Mouse (Mus musculus): ENCODE measurements at regions not wholly inside any gene's neighbourhood (a gene's known extent, or its start where the extent isn't known, plus 50 kb on each side); places are given as distances from the start of the nearest gene placed in this dataset.

DNA sequence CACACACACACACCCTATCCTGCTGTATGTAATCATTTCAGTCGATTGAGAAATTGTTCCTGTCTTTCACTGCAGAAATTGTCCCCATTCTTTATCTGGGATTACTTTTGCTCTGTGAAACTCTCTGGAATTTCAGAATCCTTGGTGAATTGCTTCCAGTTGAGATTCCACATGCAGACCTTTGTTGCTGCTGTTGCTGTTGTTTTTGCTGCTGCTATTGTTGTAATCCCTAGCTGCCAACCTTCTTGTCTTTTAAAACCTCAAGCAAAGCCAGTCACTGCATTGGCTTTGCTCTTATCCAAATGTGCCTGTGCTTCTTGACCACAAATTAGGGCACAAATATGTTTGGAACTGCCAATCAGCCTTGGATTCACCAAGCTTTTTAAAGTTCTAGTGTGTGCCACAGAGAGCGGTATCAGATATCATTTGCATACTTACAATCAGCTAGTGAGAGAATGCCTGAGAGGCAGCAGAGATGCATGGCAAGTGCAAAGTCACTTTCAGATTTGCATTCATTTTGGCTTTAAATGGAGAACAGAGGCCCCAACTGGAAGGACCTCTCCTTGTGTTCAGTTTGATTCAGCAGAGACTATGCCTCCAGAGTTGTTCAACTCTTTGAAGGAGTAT is 1187.0 kb upstream of the Map3k7 start:
- Histone ChIP-seq H3K4me2 (replicated peaks; ENCODE audit: low read depth, low read length) (no peak overlapping the region), H3K27me3 (ENCODE audit: control insufficient read depth, insufficient read depth, low read length) (no peaks in the 10 kb centered on the region), H3K9me3 (ENCODE audit: control insufficient read depth, low read length) (no peaks in the 10 kb centered on the region), H3K36me3 (ENCODE audit: control insufficient read depth, insufficient read depth, low read length) (no peaks in the 10 kb centered on the region), H3K27ac (ENCODE audit: low read depth, low read length) (no peak overlapping the region), H3K4me1 (ENCODE audit: control insufficient read depth, insufficient read depth, low read length) (no peaks in the 10 kb centered on the region), H3K4me3 (ENCODE audit: low read length) (no peak overlapping the region), H3K9ac (ENCODE audit: low read depth, low read length) (no peak overlapping the region)
- 88% methylated on average over 2 of the region's 2 CpGs for WGBS
- no peak for ATAC-seq (ENCODE audit: low FRiP score, low TSS enrichment)

- no peak for ATAC-seq (ENCODE audit: low FRiP score, low TSS enrichment)
- H3K27me3 ChIP-seq (ENCODE audit: control insufficient read depth, insufficient read depth, low read length): no peaks in the 10 kb centered on the region
- WGBS: 80% methylated on average over 2 of the region's 2 CpGs
Observed at GRCm38 (mm10) chr4:30781649-30782048, 1182.2 kb upstream of the Map3k7 start.

DNA sequence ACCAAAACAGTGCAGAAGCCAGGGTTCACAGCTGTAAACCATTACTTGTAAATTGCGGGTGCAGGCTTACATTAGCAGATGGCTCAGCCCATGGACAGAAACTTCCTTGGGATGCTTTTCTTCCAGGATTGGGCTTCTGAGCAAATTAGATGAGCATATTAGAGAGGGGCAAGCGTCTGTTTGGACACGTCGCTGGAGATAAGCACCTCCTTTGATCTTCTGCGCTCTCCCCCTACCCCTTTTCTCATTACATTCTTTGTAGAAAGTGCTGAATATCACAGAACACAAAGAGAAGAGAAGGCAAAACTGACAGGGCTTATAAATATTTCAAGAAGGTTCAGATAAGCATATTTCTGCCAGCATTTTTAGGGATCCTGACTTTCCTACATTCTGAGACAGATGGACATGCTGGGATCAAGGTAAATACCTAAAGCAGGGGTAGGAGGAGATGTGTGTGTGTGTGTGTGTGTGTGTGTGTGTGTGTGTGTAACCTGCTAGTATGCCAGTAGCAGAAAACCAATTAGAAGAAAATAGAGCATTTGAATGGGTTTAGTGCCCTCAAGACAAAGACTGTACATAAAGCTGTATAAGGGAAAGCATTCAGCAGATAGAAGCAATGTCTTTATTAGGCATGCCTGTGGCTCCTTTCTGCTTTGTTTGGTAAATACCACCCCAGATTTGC is 1173.8 kb upstream of the Map3k7 start:
- H3K4me3 ChIP-seq (ENCODE audit: low read length): no peak overlapping the region
- no peak for ATAC-seq (ENCODE audit: low FRiP score, low TSS enrichment)

More at GRCm38 (mm10) chr4:30781649-30782048, 1182.2 kb upstream of the Map3k7 start:
- no peaks in the 10 kb centered on the region for H3K9me3 ChIP-seq (ENCODE audit: control insufficient read depth, low read length)
- no peaks in the 10 kb centered on the region for H3K36me3 ChIP-seq (ENCODE audit: control insufficient read depth, insufficient read depth, low read length)
- H3K27ac ChIP-seq (ENCODE audit: low read depth, low read length): no peak overlapping the region
- H3K4me3 ChIP-seq (ENCODE audit: low read length): no peak overlapping the region
- H3K4me1 ChIP-seq (ENCODE audit: control insufficient read depth, insufficient read depth, low read length): no peaks in the 10 kb centered on the region
- H3K9ac ChIP-seq (ENCODE audit: low read depth, low read length): no peak overlapping the region
- no peak overlapping the region for H3K4me2 ChIP-seq (replicated peaks; ENCODE audit: low read depth, low read length)

DNA sequence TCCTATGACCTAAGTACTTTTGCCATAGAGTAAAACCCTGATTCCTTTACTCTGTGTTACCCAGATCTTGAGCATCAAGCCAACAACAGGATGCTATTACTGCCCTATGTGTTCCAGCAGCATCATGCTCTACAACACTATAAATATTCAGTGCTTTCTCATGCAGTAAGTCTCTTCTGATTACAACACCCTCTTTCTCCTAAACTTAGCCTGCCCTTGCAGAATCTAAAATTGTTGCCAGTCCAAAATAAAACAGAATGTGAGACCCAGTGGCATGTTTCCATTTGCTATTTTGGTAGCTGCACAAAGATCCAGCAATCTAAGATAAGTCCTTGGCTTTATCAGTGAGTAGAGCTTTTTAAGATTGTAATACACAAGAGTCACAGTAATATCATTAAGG is 1154.1 kb upstream of the Map3k7 start:
- H3K4me3 ChIP-seq (ENCODE audit: low read length): no peak overlapping the region
- no peak overlapping the region for H3K9ac ChIP-seq (ENCODE audit: low read depth, low read length)
- no peaks in the 10 kb centered on the region for H3K36me3 ChIP-seq (ENCODE audit: control insufficient read depth, insufficient read depth, low read length)
- ATAC-seq (ENCODE audit: low FRiP score, low TSS enrichment): no peak
- no peak overlapping the region for H3K4me2 ChIP-seq (replicated peaks; ENCODE audit: low read depth, low read length)
- no peaks in the 10 kb centered on the region for H3K4me1 ChIP-seq (ENCODE audit: control insufficient read depth, insufficient read depth, low read length)
- H3K27me3 ChIP-seq (ENCODE audit: control insufficient read depth, insufficient read depth, low read length): no peaks in the 10 kb centered on the region
- no peak overlapping the region for H3K27ac ChIP-seq (ENCODE audit: low read depth, low read length)
- no peaks in the 10 kb centered on the region for H3K9me3 ChIP-seq (ENCODE audit: control insufficient read depth, low read length)

More for the DNA sequence above, 1173.8 kb upstream of the Map3k7 start:
- Histone ChIP-seq H3K36me3 (ENCODE audit: control insufficient read depth, insufficient read depth, low read length) (no peaks in the 10 kb centered on the region), H3K4me1 (ENCODE audit: control insufficient read depth, insufficient read depth, low read length) (no peaks in the 10 kb centered on the region), H3K27me3 (ENCODE audit: control insufficient read depth, insufficient read depth, low read length) (no peaks in the 10 kb centered on the region), H3K4me2 (replicated peaks; ENCODE audit: low read depth, low read length) (no peak overlapping the region), H3K27ac (ENCODE audit: low read depth, low read length) (no peak overlapping the region), H3K9ac (ENCODE audit: low read depth, low read length) (no peak overlapping the region), H3K9me3 (ENCODE audit: control insufficient read depth, low read length) (no peaks in the 10 kb centered on the region)
- 50% methylated on average over 5 of the region's 5 CpGs for WGBS

DNA sequence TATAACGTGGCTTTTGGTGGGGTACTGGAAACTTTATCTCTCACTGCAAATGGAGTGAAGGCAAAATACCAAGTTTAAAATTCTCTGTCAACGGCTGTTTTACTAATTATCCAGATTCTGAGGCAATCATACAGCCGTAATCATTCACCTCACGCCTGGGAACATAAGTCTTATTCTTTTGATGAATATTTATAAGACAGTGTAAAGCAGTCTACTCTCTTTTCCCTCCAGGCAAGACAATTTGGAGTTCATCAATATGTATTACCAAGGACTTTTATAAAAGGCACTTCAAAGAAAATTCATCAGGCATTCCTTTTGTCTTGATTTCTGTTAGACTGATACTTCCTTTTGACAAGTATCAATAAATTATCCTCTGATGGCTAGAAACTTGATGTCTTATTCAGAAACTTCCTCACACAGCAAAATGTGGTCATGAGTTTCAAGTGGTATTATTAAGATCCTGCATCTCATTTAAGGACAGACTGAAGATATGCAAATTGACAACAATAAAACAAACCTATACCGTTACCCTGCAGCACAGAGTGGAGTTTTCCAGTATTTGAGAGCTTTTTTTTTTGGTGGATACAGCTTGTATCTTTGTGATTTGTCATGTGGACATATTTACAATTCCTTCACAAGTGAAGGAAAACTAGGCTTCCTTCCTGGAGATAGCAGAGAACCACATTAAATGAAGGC is 1108.4 kb upstream of the Map3k7 start:
- Histone ChIP-seq H3K36me3 (ENCODE audit: control insufficient read depth, insufficient read depth, low read length) (no peaks in the 10 kb centered on the region), H3K4me3 (ENCODE audit: low read length) (no peak overlapping the region)
- 70% methylated on average over 5 of the region's 5 CpGs for WGBS

DNA sequence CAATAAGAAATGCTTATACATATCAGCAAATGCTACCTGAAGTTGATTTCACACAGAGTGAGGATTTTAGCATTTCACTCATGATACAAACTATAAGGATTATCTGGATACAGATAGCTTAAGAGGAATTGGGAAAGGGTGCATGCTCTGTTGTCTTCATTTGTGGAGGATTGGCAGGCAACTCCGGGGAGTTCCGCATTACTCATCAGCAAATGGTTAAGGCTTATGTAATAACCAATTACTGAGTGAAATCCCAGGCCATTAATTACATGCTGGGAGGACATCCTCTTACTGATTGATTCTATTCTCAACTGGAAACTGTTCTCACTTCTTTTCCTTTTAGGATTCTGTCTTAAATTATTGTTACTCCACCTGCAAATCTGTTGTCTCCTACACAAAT is 1058.9 kb upstream of the Map3k7 start:
- Histone ChIP-seq H3K27me3 (ENCODE audit: control insufficient read depth, insufficient read depth, low read length) (no peaks in the 10 kb centered on the region), H3K4me3 (ENCODE audit: low read length) (no peak overlapping the region), H3K4me1 (ENCODE audit: control insufficient read depth, insufficient read depth, low read length) (no peaks in the 10 kb centered on the region), H3K27ac (ENCODE audit: low read depth, low read length) (no peak overlapping the region), H3K9me3 (ENCODE audit: control insufficient read depth, low read length) (no peaks in the 10 kb centered on the region), H3K9ac (ENCODE audit: low read depth, low read length) (no peak overlapping the region), H3K4me2 (replicated peaks; ENCODE audit: low read depth, low read length) (no peak overlapping the region), H3K36me3 (ENCODE audit: control insufficient read depth, insufficient read depth, low read length) (no peaks in the 10 kb centered on the region)
- WGBS: 89% methylated on average over 2 of the region's 2 CpGs
- ATAC-seq (ENCODE audit: low FRiP score, low TSS enrichment): no peak

More for the DNA sequence above, 1108.4 kb upstream of the Map3k7 start:
- Histone ChIP-seq H3K9me3 (ENCODE audit: control insufficient read depth, low read length) (no peaks in the 10 kb centered on the region), H3K27me3 (ENCODE audit: control insufficient read depth, insufficient read depth, low read length) (no peaks in the 10 kb centered on the region), H3K27ac (ENCODE audit: low read depth, low read length) (no peak overlapping the region), H3K4me1 (ENCODE audit: control insufficient read depth, insufficient read depth, low read length) (no peaks in the 10 kb centered on the region), H3K9ac (ENCODE audit: low read depth, low read length) (no peak overlapping the region), H3K4me2 (replicated peaks; ENCODE audit: low read depth, low read length) (no peak overlapping the region)
- ATAC-seq (ENCODE audit: low FRiP score, low TSS enrichment): no peak

GRCm38 (mm10) chr4:30922944-30923343 is 1041.0 kb upstream of the Map3k7 start:
- WGBS: 72% methylated on average over 4 of the region's 4 CpGs
- no peak overlapping the region for H3K4me2 ChIP-seq (replicated peaks; ENCODE audit: low read depth, low read length)
- H3K9me3 ChIP-seq (ENCODE audit: control insufficient read depth, low read length): no peaks in the 10 kb centered on the region
- H3K4me3 ChIP-seq (ENCODE audit: low read length): no peak overlapping the region
- H3K27me3 ChIP-seq (ENCODE audit: control insufficient read depth, insufficient read depth, low read length): no peaks in the 10 kb centered on the region
- ATAC-seq (ENCODE audit: low FRiP score, low TSS enrichment): no peak
- no peaks in the 10 kb centered on the region for H3K36me3 ChIP-seq (ENCODE audit: control insufficient read depth, insufficient read depth, low read length)
- no peak overlapping the region for H3K27ac ChIP-seq (ENCODE audit: low read depth, low read length)
- no peaks in the 10 kb centered on the region for H3K4me1 ChIP-seq (ENCODE audit: control insufficient read depth, insufficient read depth, low read length)
- H3K9ac ChIP-seq (ENCODE audit: low read depth, low read length): no peak overlapping the region

- Histone ChIP-seq H3K4me3 (ENCODE audit: low read length) (no peak overlapping the region), H3K27ac (ENCODE audit: low read depth, low read length) (no peak overlapping the region), H3K4me2 (replicated peaks; ENCODE audit: low read depth, low read length) (no peak overlapping the region), H3K9ac (ENCODE audit: low read depth, low read length) (no peak overlapping the region), H3K4me1 (ENCODE audit: control insufficient read depth, insufficient read depth, low read length) (no peaks in the 10 kb centered on the region), H3K36me3 (ENCODE audit: control insufficient read depth, insufficient read depth, low read length) (no peaks in the 10 kb centered on the region), H3K9me3 (ENCODE audit: control insufficient read depth, low read length) (no peaks in the 10 kb centered on the region), H3K27me3 (ENCODE audit: control insufficient read depth, insufficient read depth, low read length) (no peaks in the 10 kb centered on the region)
- no peak for ATAC-seq (ENCODE audit: low FRiP score, low TSS enrichment)
- 52% methylated on average over 3 of the region's 3 CpGs for WGBS
Observed at GRCm38 (mm10) chr4:30932358-30932757, 1031.5 kb upstream of the Map3k7 start.
